20 mouse cellular contexts compared by ENCODE assay signal in genomic region chr7:19469404-19469803, GRCm38 (mm10). TPM values are rescaled to one million over a fixed set of nuclear protein-coding genes. Genes with fewer than 3 reads are reported as not detected.
A peak's percentile ranks its signal among the peaks of the same experiment; 100 is the strongest.
DNase-seq lines count a peak whose midpoint lies in the region; ATAC-seq and TF ChIP-seq lines count a peak whose summit lies in the region.
"Had no signal": no experiment of that assay in that cellular context is flagged by ENCODE, and none has a peak within 500 bp of the region (broad histone marks: within the 10 kb centered on the region; RNA-seq: fewer than 3 reads in every experiment).

No protein-coding gene starts in this region.

- in situ Hi-C loops in ES-E14 (cut with MboI; ENCODE audit: low sequenced_read_pairs in 2 of 2, unreplicated experiment in 2 of 2): no loop called here

- H3K27ac ChIP-seq in heart, embryonic 11.5 days (ENCODE audit: low read depth, low read length): no peak overlapping the region
- no peak overlapping the region for H3K27ac ChIP-seq in lung, embryonic 15.5 days
- no peak overlapping the region for H3K27ac ChIP-seq in ES-E14 (ENCODE audit: insufficient read depth, low read depth, low read length, poor library complexity, severe bottlenecking)
- no peak overlapping the region for H3K27ac ChIP-seq in limb, embryonic 13.5 days
- H3K27ac ChIP-seq: embryonic facial prominence, embryonic 15.5 days; heart, adult 2 months; neural tube, embryonic 13.5 days had no signal

- H3K9me3 ChIP-seq in heart, embryonic 11.5 days (replicated peaks; ENCODE audit: control insufficient read depth, low read length): no peaks in the 10 kb centered on the region
- H3K9me3 ChIP-seq in lung, embryonic 15.5 days: no peaks in the 10 kb centered on the region
- no peaks in the 10 kb centered on the region for H3K9me3 ChIP-seq in ES-E14 (ENCODE audit: control insufficient read depth, insufficient read depth, low read depth, low read length)
- no peaks in the 10 kb centered on the region for H3K9me3 ChIP-seq in limb, embryonic 13.5 days
- H3K9me3 ChIP-seq: embryonic facial prominence, embryonic 15.5 days; neural tube, embryonic 13.5 days had no signal

- ATAC-seq in heart, embryonic 11.5 days (replicated peaks; ENCODE audit: insufficient number of reproducible peaks, low FRiP score, low TSS enrichment): no peak
- no peak for ATAC-seq in lung, embryonic 15.5 days (ENCODE audit: borderline replicate concordance, extremely low read depth, low FRiP score, low TSS enrichment)
- ATAC-seq in limb, embryonic 13.5 days (ENCODE audit: low FRiP score, low read depth): no peak
- ATAC-seq: activated CD4-positive, CD25-positive, alpha-beta regulatory T cell, adult 4 months; Patski had no signal

- H3K27me3 ChIP-seq in heart, embryonic 11.5 days (ENCODE audit: control insufficient read depth, insufficient read depth, low read length): peaks cover 50% of the 10 kb centered on the region
- H3K27me3 ChIP-seq in lung, embryonic 15.5 days: peaks cover 65% of the 10 kb centered on the region
- H3K27me3 ChIP-seq in limb, embryonic 13.5 days: peaks cover 72% of the 10 kb centered on the region

- no peak overlapping the region for H3K4me3 ChIP-seq in heart, embryonic 11.5 days (ENCODE audit: low read depth, low read length)
- H3K4me3 ChIP-seq in lung, embryonic 15.5 days: no peak overlapping the region
- H3K4me3 ChIP-seq in ES-E14 (ENCODE audit: insufficient read depth in 1 of 2, low read depth in 1 of 2, low read length in 2 of 2, poor library complexity in 1 of 2, severe bottlenecking in 1 of 2): peak overlapping the region; percentile 19 to 46; a peak in 3 of 4 replicates
- peak overlapping the region; percentile 10; the same call in 1 of the 2 replicates for H3K4me3 ChIP-seq in limb, embryonic 13.5 days
- H3K4me3 ChIP-seq: embryonic facial prominence, embryonic 15.5 days; heart, adult 2 months; neural tube, embryonic 13.5 days had no signal

- 27% methylated on average over 23 of the region's 23 CpGs for WGBS in heart, embryonic 11.5 days (ENCODE audit: insufficient replicate concordance)
- 25% methylated on average over 23 of the region's 23 CpGs for WGBS in lung, embryonic 15.5 days
- WGBS in limb, embryonic 13.5 days: 23% methylated on average over 23 of the region's 23 CpGs

- peak overlapping the region; percentile 11; the same call in 1 of the 2 replicates for H3K4me2 ChIP-seq in heart, embryonic 11.5 days
- peak overlapping the region; percentile 8; the same call in 1 of the 2 replicates for H3K4me2 ChIP-seq in lung, embryonic 15.5 days
- no peak overlapping the region for H3K4me2 ChIP-seq in limb, embryonic 13.5 days (replicated peaks)
- H3K4me2 ChIP-seq: embryonic facial prominence, embryonic 15.5 days; neural tube, embryonic 13.5 days had no signal

- H3K36me3 ChIP-seq in heart, embryonic 11.5 days (ENCODE audit: control insufficient read depth, insufficient read depth, low read length): no peaks in the 10 kb centered on the region
- no peaks in the 10 kb centered on the region for H3K36me3 ChIP-seq in lung, embryonic 15.5 days
- H3K36me3 ChIP-seq in ES-E14 (ENCODE audit: control insufficient read depth, insufficient read depth, low read length, poor library complexity, severe bottlenecking): no peaks in the 10 kb centered on the region
- H3K36me3 ChIP-seq in limb, embryonic 13.5 days: no peaks in the 10 kb centered on the region
- H3K36me3 ChIP-seq: embryonic facial prominence, embryonic 15.5 days; neural tube, embryonic 13.5 days had no signal

- 0 out of 2 replicates have a peak, but pooled peaks cover 6% of the 10 kb centered on the region for H3K4me1 ChIP-seq in heart, embryonic 11.5 days (ENCODE audit: control insufficient read depth, insufficient read depth, low read length)
- H3K4me1 ChIP-seq in lung, embryonic 15.5 days: peaks cover 24% of the 10 kb centered on the region
- H3K4me1 ChIP-seq in ES-E14 (ENCODE audit: control insufficient read depth in 2 of 2, insufficient read depth in 2 of 2, low read length in 2 of 2, poor library complexity in 1 of 2): peaks cover 2 to 15% of the 10 kb centered on the region in 2 experiments; a peak in 2 of 4 replicates
- H3K4me1 ChIP-seq in limb, embryonic 13.5 days: peaks cover 24% of the 10 kb centered on the region

- no peak for DNase-seq in heart, adult 9 months (ENCODE audit: low spot score in 2 of 2)
- DNase-seq in lung, postnatal 4 days: no peak
- no peak for DNase-seq in ES-E14 (ENCODE audit: low read depth, low spot score)
- DNase-seq in embryo, embryonic 10.5 days (ENCODE audit: low spot score): no peak
- DNase-seq: adrenal gland, postnatal 25 days; cerebellum, adult 2 months; gastrocnemius, postnatal 10 days; heart, adult 2 months; heart, postnatal 36 days; kidney, adult 18-20 months; lung, adult 18-20 months; thymus, postnatal 25 days had no signal

- no peak overlapping the region for H3K9ac ChIP-seq in heart, embryonic 11.5 days (ENCODE audit: low read depth, low read length)
- no peak overlapping the region for H3K9ac ChIP-seq in lung, embryonic 15.5 days
- H3K9ac ChIP-seq in ES-E14 (ENCODE audit: insufficient read depth, low read depth, low read length, poor library complexity, severe bottlenecking): 0 out of 2 replicates have a peak overlapping the region, but pooled peaks have one; percentile 7
- no peak overlapping the region for H3K9ac ChIP-seq in limb, embryonic 13.5 days
- H3K9ac ChIP-seq: embryonic facial prominence, embryonic 15.5 days; neural tube, embryonic 13.5 days had no signal

TF ChIP-seq in ES-E14, 5 proteins besides CTCF, POLR2A, EP300 and RAD21:
- TF ChIP-seq MAFK (IDR thresholded peaks at IDR 0.05; ENCODE audit: insufficient read depth, low read depth, low read length) (no peak), ZC3H11A (IDR thresholded peaks at IDR 0.05; ENCODE audit: borderline replicate concordance, low read depth, low read length) (no peak), HCFC1 (IDR thresholded peaks at IDR 0.05; ENCODE audit: borderline replicate concordance, insufficient read depth, low read length) (no peak), ZNF384 (IDR thresholded peaks at IDR 0.05; ENCODE audit: low read depth, low read length) (no peak), CHD2 (IDR thresholded peaks at IDR 0.05; ENCODE audit: low read depth, low read length) (no peak)

RNA-seq across cellular contexts. Expression of gene Exoc3l2, which starts 6.3 kb away (rescaled TPM):
- 2.2 and 2.7 TPM in 2 replicates for polyA plus RNA-seq in heart, embryonic 11.5 days (2014; fragmentation: Nextera tagmentation; extraction: Ambion mirVana)
- 1.4 and 1.7 TPM in 2 replicates for polyA plus RNA-seq in lung, embryonic 15.5 days (2015; fragmentation: Nextera tagmentation; extraction: Ambion mirVana)
- total RNA-seq in ES-E14 (2012; rRNA removed): 0.85 and 2.2 TPM in 2 replicates
- 1.1 and 1.3 TPM in 2 replicates for polyA plus RNA-seq in limb, embryonic 13.5 days (2015; fragmentation: Nextera tagmentation; extraction: Ambion mirVana)
- polyA plus RNA-seq: activated CD4-positive, CD25-positive, alpha-beta regulatory T cell, adult 4 months; Patski had no signal

RNA-seq across cellular contexts. Expression of gene Mark4, which starts 10.8 kb away (rescaled TPM):
- 8.0 and 9.7 TPM in 2 replicates for polyA plus RNA-seq in heart, embryonic 11.5 days (2014; fragmentation: Nextera tagmentation; extraction: Ambion mirVana)
- polyA plus RNA-seq in lung, embryonic 15.5 days (2015; fragmentation: Nextera tagmentation; extraction: Ambion mirVana): 7.9 TPM in 2 replicates
- 9.9 and 10.3 TPM in 2 replicates for total RNA-seq in ES-E14 (2012; rRNA removed)
- polyA plus RNA-seq in limb, embryonic 13.5 days (2015; fragmentation: Nextera tagmentation; extraction: Ambion mirVana): 9.8 and 10.3 TPM in 2 replicates

RNA-seq across cellular contexts. Expression of gene Bloc1s3, which starts 38.8 kb away (rescaled TPM):
- 1.2 TPM in 2 replicates for polyA plus RNA-seq in heart, embryonic 11.5 days (2014; fragmentation: Nextera tagmentation; extraction: Ambion mirVana)
- polyA plus RNA-seq in lung, embryonic 15.5 days (2015; fragmentation: Nextera tagmentation; extraction: Ambion mirVana): 2.0 TPM in 2 replicates
- total RNA-seq in ES-E14 (2012; rRNA removed): 3.1 and 3.4 TPM in 2 replicates
- polyA plus RNA-seq in limb, embryonic 13.5 days (2015; fragmentation: Nextera tagmentation; extraction: Ambion mirVana): 2.5 TPM in 2 replicates

RNA-seq across cellular contexts. Expression of gene Trappc6a, which starts 38.8 kb away (rescaled TPM):
- 77.0 and 79.0 TPM in 2 replicates for polyA plus RNA-seq in heart, embryonic 11.5 days (2014; fragmentation: Nextera tagmentation; extraction: Ambion mirVana)
- 97.8 and 103 TPM in 2 replicates for polyA plus RNA-seq in lung, embryonic 15.5 days (2015; fragmentation: Nextera tagmentation; extraction: Ambion mirVana)
- total RNA-seq in ES-E14 (2012; rRNA removed): 33.2 and 56.7 TPM in 2 replicates
- 67.5 and 67.8 TPM in 2 replicates for polyA plus RNA-seq in limb, embryonic 13.5 days (2015; fragmentation: Nextera tagmentation; extraction: Ambion mirVana)

RNA-seq across cellular contexts. Expression of gene Nkpd1, which starts 48.2 kb away (rescaled TPM):
- polyA plus RNA-seq in heart, embryonic 11.5 days (2014; fragmentation: Nextera tagmentation; extraction: Ambion mirVana): 0.15 TPM in 1 of 2 replicates, not detected in the other
- polyA plus RNA-seq in lung, embryonic 15.5 days (2015; fragmentation: Nextera tagmentation; extraction: Ambion mirVana): 0.20 TPM in 1 of 2 replicates, not detected in the other
- 0.54 and 0.79 TPM in 2 replicates for total RNA-seq in ES-E14 (2012; rRNA removed)
- polyA plus RNA-seq in limb, embryonic 13.5 days (2015; fragmentation: Nextera tagmentation; extraction: Ambion mirVana): 0.10 and 0.11 TPM in 2 replicates
- total RNA-seq: adrenal gland, postnatal 25 days; gastrocnemius, postnatal 10 days; heart, adult 2 months; heart, postnatal 36 days; liver, adult 2 months had no signal
- polyA plus RNA-seq: activated CD4-positive, CD25-positive, alpha-beta regulatory T cell, adult 4 months; liver, adult 2 months had no signal

Comparison
In these comparisons a context has a peak if more than half of its experiments do, and no peak if none do; other contexts are left out.
1. H3K4me3 ChIP-seq: peak in ES-E14 (2 of 2) and limb, embryonic 13.5 days (single experiment); none in heart, embryonic 11.5 days (single experiment) and lung, embryonic 15.5 days (single experiment).